Mouse (Mus musculus): ENCODE results near the gene Ltbp3. TPM values are rescaled to one million over a fixed set of nuclear protein-coding genes. Genes with fewer than 3 reads are reported as not detected.

The Ltbp3 gene
- polyA plus RNA-seq (2015; fragmentation: Nextera tagmentation; extraction: Ambion mirVana): 10.6 and 11.2 TPM in 2 replicates

DNA sequence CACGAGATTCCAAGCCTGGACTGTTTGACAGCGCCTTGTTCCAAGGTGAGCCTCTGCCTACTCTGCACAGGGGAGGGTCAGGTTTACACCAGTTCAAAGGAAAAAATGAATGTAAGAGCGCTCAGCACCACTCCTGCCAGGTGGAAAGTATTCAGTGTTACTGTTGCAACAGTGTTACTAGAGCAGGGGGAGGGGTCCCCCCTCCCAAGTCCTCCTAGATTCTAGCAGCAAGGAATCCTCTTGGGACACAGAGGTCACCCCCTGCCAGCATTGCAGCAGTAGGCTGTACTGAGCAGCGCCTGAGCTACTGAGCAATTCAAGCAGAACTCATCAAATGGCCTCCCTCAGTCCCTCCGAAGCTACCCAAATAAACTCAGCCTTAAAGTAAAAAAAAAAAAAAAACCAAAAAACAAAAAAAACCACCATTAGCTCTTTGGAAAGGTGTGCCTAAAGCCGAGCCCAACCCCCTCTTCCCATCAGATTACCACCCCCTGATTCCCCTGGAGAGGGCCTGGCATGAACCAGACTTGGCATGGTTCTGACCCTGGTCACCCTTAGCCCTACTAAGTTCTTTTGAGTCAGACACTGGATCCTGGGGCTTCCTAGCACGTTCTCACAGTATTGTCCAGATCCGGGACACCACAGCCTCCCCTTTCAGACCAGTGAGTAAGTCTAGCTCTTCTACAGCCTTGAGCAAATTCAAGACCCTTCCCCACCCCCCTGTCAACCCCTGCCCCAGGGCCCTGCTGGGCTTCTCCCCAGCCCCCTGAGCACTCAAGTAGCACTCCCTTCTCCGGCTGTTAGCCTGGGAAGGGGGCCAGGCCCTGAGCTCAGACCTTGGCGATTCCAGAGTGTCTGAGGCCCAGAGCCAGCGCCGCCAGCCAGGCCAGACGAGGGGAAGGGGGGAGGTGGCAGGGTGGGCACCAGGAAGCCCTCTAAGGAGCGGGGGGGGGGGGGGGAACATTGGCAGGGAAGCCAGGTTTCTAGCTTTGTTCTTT is at the start of gene Ltbp3:
Gene Ltbp3 (plus strand): TSS at position 585 of the 998 bp plus-strand sequence.
- Histone ChIP-seq H3K4me2 (peak within 1 kb of the TSS; percentile 89), H3K9me3 (no peaks in the 10 kb centered on the region), H3K27me3 (peaks cover 86% of the 10 kb centered on the region), H3K36me3 (no peaks in the 10 kb centered on the region), H3K4me3 (peak within 1 kb of the TSS; percentile 52), H3K4me1 (replicated peaks) (peaks cover 48% of the 10 kb centered on the region), H3K9ac (peak within 1 kb of the TSS; percentile 78), H3K27ac (peak within 1 kb of the TSS; percentile 84)
- 21% methylated on average over 13 of the region's 14 CpGs for WGBS
- ATAC-seq (ENCODE audit: low FRiP score): peak; percentile 46; the same call in 1 of the 2 replicates

DNA sequence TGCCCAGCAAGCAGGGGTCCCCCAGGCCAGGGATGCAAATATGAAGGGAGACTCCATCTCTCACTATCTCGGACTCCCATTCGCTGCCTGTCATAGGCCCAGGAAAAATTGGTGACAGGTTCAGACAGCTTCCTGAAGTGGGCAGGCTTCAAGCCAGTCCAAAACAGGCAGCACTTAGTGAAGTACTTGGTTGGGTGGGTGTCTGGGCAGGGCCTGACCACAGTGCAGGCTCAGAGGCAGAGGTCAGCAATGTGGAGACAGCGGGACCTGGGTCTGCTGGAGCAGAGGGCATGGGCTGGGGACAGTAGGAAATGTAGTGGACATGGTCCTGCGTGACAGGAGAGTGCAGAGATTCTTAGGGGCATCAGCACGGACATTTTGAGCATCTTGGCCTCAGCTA is 49.1 kb upstream of the Ltbp3 start:
- WGBS: 84% methylated on average over 5 of the region's 5 CpGs
- H3K36me3 ChIP-seq: peaks cover 63% of the 10 kb centered on the region
- H3K9me3 ChIP-seq: no peaks in the 10 kb centered on the region
- peak overlapping the region; percentile 95 for H3K4me3 ChIP-seq
- H3K27me3 ChIP-seq: peaks cover 12% of the 10 kb centered on the region
- H3K27ac ChIP-seq: peak overlapping the region; percentile 45
- H3K4me2 ChIP-seq: peak overlapping the region; percentile 100
- peaks cover 64% of the 10 kb centered on the region for H3K4me1 ChIP-seq (replicated peaks)
- H3K9ac ChIP-seq: peak overlapping the region; percentile 93
- no peak for ATAC-seq (ENCODE audit: low FRiP score)

DNA sequence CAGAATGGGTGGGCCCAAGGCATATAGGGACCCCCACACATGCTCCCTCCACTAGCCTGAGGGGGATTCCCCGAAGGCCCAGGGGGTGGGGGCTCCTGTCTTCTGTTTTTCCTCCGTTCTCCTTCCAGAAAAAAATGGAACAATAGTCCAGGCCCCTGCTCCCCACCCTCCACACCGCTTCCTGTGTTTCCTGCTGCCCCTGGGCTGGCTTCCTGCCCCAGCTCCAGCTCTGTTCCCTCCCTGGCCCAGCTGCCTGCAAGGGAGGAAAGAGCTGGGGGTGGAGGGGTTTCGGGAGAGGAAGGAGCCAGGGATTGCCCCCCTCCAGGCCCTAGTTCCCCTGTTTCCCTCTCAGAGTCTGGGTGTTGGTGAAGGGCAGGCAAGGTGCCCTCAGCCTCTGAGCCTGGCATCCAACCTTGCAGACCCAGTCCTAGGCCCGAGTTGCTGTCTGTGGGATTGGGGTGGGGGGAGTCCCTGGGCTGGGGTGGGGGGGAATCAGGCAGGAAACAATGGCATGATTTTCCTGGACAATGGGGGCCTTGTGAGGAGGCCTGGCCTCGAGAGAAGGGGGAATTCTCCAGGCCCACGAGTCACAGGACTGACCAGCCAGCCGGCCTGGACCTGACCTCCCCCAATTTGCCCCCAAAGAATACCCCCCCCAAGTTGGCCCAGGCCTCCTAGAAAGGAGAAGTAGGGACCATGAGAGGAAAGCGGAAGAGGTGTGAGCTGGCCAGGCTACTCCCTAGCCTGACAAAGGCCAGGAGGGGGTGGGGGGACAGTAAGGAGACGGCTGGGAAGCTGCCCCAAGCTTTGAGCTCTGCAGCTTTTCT is 48.4 kb upstream of the Ltbp3 start:
- ATAC-seq (ENCODE audit: low FRiP score): no peak

DNA sequence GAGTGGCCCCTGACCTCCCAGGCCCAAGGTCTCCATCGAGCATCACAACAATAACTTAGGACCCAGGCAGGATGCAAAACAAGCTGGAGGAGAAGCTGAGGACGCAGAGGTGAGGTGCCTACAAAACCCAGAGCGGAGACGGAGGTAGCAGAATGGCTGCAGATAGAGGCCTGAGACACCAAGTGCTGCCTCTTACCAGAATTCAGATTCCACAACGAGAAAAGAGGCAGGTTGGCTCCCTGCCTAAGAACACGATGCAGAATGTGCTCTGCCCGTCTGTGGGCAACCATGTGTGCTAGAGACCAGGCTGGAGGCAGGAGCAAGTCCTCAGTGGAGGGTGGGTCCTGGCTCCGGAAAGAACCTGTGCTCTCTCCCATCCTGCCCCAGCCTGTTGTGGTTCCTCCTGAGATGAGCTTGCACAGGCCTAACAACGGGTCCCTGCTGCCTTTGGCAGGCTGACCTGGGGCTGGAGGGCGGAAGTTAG is 47.7 kb upstream of the Ltbp3 start:
- Histone ChIP-seq H3K27ac (peak overlapping the region; percentile 76), H3K4me3 (0 out of 2 replicates have a peak overlapping the region, but pooled peaks have one; percentile 4), H3K4me2 (peak overlapping the region; percentile 100), H3K4me1 (replicated peaks) (peaks cover 53% of the 10 kb centered on the region), H3K9ac (peak overlapping the region; percentile 93), H3K36me3 (peaks cover 69% of the 10 kb centered on the region), H3K9me3 (no peaks in the 10 kb centered on the region), H3K27me3 (peaks cover 12% of the 10 kb centered on the region)
- ATAC-seq (ENCODE audit: low FRiP score): no peak
- 86% methylated on average over 10 of the region's 10 CpGs for WGBS

More for the DNA sequence above, 48.4 kb upstream of the Ltbp3 start:
- 59% methylated on average over 10 of the region's 10 CpGs for WGBS
- Histone ChIP-seq H3K9me3 (no peaks in the 10 kb centered on the region), H3K36me3 (peaks cover 62% of the 10 kb centered on the region), H3K4me2 (peak overlapping the region; percentile 100), H3K27me3 (peaks cover 12% of the 10 kb centered on the region), H3K4me1 (replicated peaks) (peaks cover 60% of the 10 kb centered on the region), H3K4me3 (peak overlapping the region; percentile 95), H3K9ac (peak overlapping the region; percentile 93), H3K27ac (peak overlapping the region; percentile 76)

DNA sequence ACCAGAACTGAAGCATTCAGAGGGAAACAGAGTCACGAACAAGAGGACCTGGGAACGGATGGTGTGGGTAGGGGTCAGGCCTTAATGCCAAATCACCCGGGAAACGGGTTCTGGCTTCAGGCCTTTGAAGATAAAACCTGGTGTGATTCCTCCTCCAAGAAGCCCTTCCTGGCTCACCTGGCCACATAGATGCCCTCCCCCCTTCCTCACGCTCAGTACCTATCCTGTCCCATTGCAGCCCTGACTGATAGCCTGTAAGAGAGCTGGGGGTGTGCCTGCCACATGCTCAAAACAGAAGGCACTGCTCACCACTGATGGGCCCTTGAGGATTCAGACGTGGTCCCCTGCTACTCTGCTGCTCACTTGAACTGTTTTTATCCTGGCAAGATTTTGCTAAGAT is 46.9 kb upstream of the Ltbp3 start:
- H3K9ac ChIP-seq: 0 out of 2 replicates have a peak overlapping the region, but pooled peaks have one; percentile 93
- 0 out of 2 replicates have a peak overlapping the region, but pooled peaks have one; percentile 4 for H3K4me3 ChIP-seq
- H3K9me3 ChIP-seq: no peaks in the 10 kb centered on the region
- WGBS: 87% methylated on average over 6 of the region's 6 CpGs
- peaks cover 77% of the 10 kb centered on the region for H3K36me3 ChIP-seq
- no peak for ATAC-seq (ENCODE audit: low FRiP score)
- peaks cover 52% of the 10 kb centered on the region for H3K4me1 ChIP-seq (replicated peaks)
- 0 out of 2 replicates have a peak overlapping the region, but pooled peaks have one; percentile 100 for H3K4me2 ChIP-seq
- H3K27me3 ChIP-seq: peaks cover 12% of the 10 kb centered on the region
- no peak overlapping the region for H3K27ac ChIP-seq

DNA sequence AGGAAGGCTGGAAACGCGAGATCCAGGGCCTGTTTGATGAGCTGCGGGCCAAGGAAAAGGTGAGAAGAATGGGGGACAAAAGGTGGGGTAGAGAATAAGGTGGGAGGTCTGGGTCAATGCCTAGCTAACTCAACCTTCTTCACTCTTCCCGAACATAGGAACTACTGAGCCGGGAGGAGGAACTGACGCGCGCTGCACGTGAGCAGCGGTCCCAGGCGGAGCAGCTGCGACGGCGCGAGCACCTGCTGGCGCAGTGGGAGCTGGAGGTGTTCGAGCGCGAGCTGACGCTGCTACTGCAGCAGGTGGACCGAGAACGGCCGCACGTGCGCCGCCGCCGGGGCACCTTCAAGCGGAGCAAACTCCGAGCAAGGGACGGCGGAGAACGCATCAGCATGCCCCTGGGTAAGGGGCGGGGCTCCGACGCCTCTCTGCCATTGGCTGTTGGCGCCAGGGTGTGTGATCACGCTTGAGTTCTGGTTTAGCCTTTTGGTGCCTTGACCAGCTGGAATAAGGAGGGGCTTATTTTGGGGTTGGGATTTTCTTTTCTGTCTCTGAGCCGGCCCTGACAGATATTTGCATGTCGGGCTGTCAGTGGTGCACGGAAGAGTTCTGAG is 44.7 kb upstream of the Ltbp3 start:
- Histone ChIP-seq H3K4me1 (replicated peaks) (peaks cover 34% of the 10 kb centered on the region), H3K4me3 (peak overlapping the region; percentile 37), H3K4me2 (peak overlapping the region; percentile 54), H3K27me3 (peaks cover 12% of the 10 kb centered on the region), H3K9ac (peak overlapping the region; percentile 60), H3K9me3 (no peaks in the 10 kb centered on the region), H3K36me3 (peaks cover 92% of the 10 kb centered on the region), H3K27ac (no peak overlapping the region; the same call in 1 of the 2 replicates)
- 10% methylated on average over 41 of the region's 41 CpGs for WGBS
- no peak for ATAC-seq (ENCODE audit: low FRiP score)

DNA sequence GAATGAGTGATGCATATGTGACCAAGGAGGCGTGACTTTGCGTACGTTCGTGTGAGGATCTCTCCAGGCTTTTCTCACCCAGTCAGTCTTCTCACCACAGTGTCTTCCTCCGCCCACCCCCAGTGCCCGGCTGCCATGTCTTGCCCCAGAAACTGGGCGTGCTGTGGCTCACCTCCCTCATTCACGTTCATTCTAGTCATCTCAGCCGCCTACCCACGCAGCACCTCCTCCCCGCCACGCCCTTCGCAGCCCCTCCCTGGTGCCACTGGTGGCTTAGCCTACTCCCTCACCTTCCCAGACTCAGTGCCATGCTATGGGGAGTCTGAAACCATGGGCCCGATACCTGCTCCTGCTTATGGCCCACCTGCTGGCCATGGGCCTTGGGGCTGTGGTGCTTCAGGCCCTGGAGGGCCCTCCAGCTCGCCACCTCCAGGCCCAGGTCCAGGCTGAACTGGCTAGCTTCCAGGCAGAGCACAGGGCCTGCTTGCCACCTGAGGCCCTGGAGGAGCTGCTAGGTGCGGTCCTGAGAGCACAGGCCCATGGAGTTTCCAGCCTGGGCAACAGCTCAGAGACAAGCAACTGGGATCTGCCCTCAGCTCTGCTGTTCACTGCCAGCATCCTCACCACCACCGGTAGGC is 36.4 kb upstream of the Ltbp3 start, which contains the start of gene Kcnk7:
Gene Kcnk7 (plus strand): TSS at position 205 of the 638 bp plus-strand sequence.
- H3K36me3 ChIP-seq: peaks cover 80% of the 10 kb centered on the region
- no peak within 1 kb of the TSS for H3K4me3 ChIP-seq
- no peak within 1 kb of the TSS; the same call in 1 of the 2 replicates for H3K27ac ChIP-seq
- no peak for ATAC-seq (ENCODE audit: low FRiP score)
- H3K4me2 ChIP-seq: no peak within 1 kb of the TSS
- no peaks in the 10 kb centered on the region for H3K9me3 ChIP-seq
- WGBS: 77% methylated on average over 17 of the region's 17 CpGs
- peaks cover 7% of the 10 kb centered on the region; the same call in 1 of the 2 replicates for H3K4me1 ChIP-seq (replicated peaks)
- H3K27me3 ChIP-seq: no peaks in the 10 kb centered on the region
- H3K9ac ChIP-seq: no peak within 1 kb of the TSS

DNA sequence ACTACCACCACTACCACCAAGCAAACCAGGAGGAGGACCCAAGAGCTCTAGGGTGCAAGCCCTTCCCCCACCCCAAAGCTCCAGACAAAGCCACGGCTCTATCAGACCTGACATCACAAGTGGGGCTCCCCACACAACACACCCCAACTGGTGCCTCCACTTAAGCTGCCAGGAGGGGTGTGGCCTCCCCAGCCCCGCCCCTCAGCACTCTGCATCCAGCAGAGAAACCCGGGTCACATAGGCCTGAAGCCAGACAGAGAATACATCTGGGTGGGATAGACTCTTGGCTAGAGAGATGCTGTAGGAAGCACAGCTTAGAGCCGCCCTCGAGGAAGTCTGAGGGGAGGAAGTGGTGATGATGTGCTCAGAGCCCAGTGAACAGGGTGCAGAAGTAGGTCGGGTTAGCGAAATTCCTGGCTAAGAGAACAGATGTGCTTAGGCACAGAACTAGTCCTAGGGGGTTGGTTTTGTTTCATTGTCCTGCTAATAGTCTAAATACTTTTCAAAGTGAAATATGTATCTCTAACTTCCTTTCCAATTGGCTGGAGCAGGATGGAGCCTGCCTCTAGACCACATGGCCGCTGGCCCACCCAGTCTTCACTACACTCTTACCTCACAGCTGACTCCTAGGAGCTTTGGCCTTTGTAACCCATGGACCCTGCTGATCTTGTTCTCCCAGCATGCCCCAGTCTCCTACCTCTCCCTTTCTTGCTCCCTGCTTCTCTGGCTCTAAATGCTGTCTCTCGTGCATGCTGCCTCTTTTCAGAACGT is 35.7 kb upstream of the Ltbp3 start:
- Histone ChIP-seq H3K4me2 (no peak overlapping the region), H3K4me3 (no peak overlapping the region), H3K36me3 (peaks cover 78% of the 10 kb centered on the region), H3K27me3 (no peaks in the 10 kb centered on the region), H3K27ac (no peak overlapping the region; the same call in 1 of the 2 replicates), H3K4me1 (replicated peaks) (peaks cover 7% of the 10 kb centered on the region; the same call in 1 of the 2 replicates), H3K9me3 (no peaks in the 10 kb centered on the region), H3K9ac (no peak overlapping the region)
- no peak for ATAC-seq (ENCODE audit: low FRiP score)
- WGBS: 50% methylated on average over 10 of the region's 10 CpGs

DNA sequence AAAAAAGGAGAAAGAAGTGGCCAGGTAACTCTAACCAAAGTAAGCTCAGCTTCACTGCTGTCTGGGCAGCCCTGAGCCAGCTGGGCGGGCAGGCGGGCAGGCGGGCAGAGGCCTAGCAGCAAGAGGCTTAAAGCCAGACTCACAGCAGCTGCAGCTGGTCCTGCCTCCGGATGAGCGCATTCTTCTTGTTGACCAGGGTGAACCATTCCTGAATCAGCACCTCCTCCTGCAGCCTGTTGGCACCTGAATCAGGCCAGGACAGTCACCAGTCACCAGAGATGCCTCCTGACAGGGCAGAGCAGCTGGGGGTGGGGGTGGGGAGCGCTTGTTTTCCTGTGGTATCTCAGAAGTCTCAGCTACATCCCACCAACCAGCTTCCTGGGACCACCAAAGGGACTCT is 30.6 kb upstream of the Ltbp3 start:
- Histone ChIP-seq H3K4me1 (replicated peaks) (peaks cover 8% of the 10 kb centered on the region), H3K9ac (no peak overlapping the region), H3K4me3 (no peak overlapping the region), H3K27me3 (no peaks in the 10 kb centered on the region), H3K36me3 (peaks cover 78% of the 10 kb centered on the region), H3K4me2 (no peak overlapping the region), H3K27ac (no peak overlapping the region), H3K9me3 (no peaks in the 10 kb centered on the region)
- no peak for ATAC-seq (ENCODE audit: low FRiP score)
- WGBS: 95% methylated on average over 6 of the region's 6 CpGs

DNA sequence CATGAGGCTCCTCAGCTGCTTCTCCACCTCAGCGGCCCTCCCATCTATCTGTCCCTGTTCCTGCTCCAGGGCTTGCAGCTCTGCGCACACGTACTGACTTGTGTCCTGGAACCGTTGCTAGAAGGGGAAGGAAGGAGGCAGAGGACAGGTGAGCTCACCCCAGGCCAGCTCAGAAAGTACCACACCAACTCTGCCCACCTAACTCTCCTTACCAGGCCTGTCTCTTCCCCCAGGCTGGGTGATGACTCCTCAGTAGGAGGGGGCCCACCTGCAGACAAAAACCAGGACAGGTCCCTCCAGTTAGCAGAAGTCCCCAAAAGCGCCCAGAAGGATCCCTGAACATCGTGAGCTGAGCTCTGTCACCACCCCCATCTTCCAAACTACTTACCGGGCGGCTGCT is 30.1 kb upstream of the Ltbp3 start:
- Histone ChIP-seq H3K9ac (no peak overlapping the region), H3K9me3 (no peaks in the 10 kb centered on the region), H3K4me1 (replicated peaks) (peaks cover 9% of the 10 kb centered on the region), H3K27ac (no peak overlapping the region), H3K36me3 (peaks cover 79% of the 10 kb centered on the region), H3K27me3 (no peaks in the 10 kb centered on the region), H3K4me2 (no peak overlapping the region), H3K4me3 (no peak overlapping the region)
- ATAC-seq (ENCODE audit: low FRiP score): no peak
- WGBS: 71% methylated on average over 8 of the region's 8 CpGs
